Mouse (Mus musculus) heart, postnatal 0 days (tissue): ENCODE measurements around the gene Vmn1r189. TPM values are rescaled to one million over a fixed set of nuclear protein-coding genes. Genes with fewer than 3 reads are reported as not detected.

Experiments
- ATAC-seq: fragments of 200-750 bp; cut with Nextera tagmentation; 2 replicates; pipeline ENCODE4 v1.8.0; 2017; ENCODE audit warnings: low read depth, moderate number of reproducible peaks, moderate library complexity; ENCODE audit not compliant: insufficient read depth
- DNase-seq: peaks from one replicate; pipeline ENCODE4 v3.0.0-alpha.2; 2016; ENCODE audit warnings: low spot score
- H3K27ac ChIP-seq: fragments of 300-500 bp; sonication (generic); 2 replicates; pipeline ENCODE4 v1.5.1; 2014; ENCODE audit warnings: low read depth, mild to moderate bottlenecking
- H3K27me3 ChIP-seq: fragments of 300-500 bp; sonication (generic); 2 replicates; pipeline ENCODE4 v1.6.1; 2014; ENCODE audit warnings: low read length, mixed read lengths; ENCODE audit not compliant: control insufficient read depth, insufficient read depth
- H3K36me3 ChIP-seq: fragments of 300-500 bp; sonication (generic); replicated peaks from 2 replicates; pipeline ENCODE4 v1.6.1; 2014; ENCODE audit warnings: low read length, mixed read lengths; ENCODE audit not compliant: control insufficient read depth, insufficient read depth
- H3K4me1 ChIP-seq: fragments of 300-500 bp; sonication (generic); 2 replicates; pipeline ENCODE4 v1.6.1; 2014; ENCODE audit warnings: antibody characterized with exemption; ENCODE audit not compliant: control insufficient read depth, insufficient read depth
- H3K4me2 ChIP-seq: fragments of 300-500 bp; sonication (generic); 2 replicates; pipeline ENCODE4 v1.6.1; 2014; ENCODE audit warnings: low read depth, mild to moderate bottlenecking, low read length, moderate library complexity
- H3K4me3 ChIP-seq: fragments of 300-500 bp; sonication (generic); 2 replicates; pipeline ENCODE4 v1.5.1; 2014; ENCODE audit warnings: low read depth, low read length
- H3K9ac ChIP-seq: fragments of 300-500 bp; sonication (generic); replicated peaks from 2 replicates; pipeline ENCODE4 v1.6.1; 2014; ENCODE audit warnings: low read depth, low read length, mixed read lengths
- H3K9me3 ChIP-seq: fragments of 300-500 bp; sonication (generic); replicated peaks from 2 replicates; pipeline ENCODE4 v1.6.1; 2016; ENCODE audit warnings: low read length; ENCODE audit not compliant: control insufficient read depth
- CTCF ChIP-seq: IDR thresholded peaks from 2 replicates; pipeline ENCODE4 v1.5.1; 2016; ENCODE audit warnings: antibody characterized with exemption, control low read depth, low read depth
- EP300 ChIP-seq: IDR thresholded peaks from 2 replicates; pipeline ENCODE4 v1.6.1; 2016; ENCODE audit warnings: antibody characterized with exemption, low read depth
- WGBS: fragments of 180-500 bp; shearing (Covaris S2); extraction: QIAGEN DNeasy Blood & Tissue Kit; methylation state at CpG from one replicate; pipeline ENCODE4 v1.1.7; 2014; 5-methylcytosine and 5-hydroxymethylcytosine counted together
- microRNA-seq: library from miRNA; unstranded; fragments of <30 nt; microRNA quantifications from one replicate; pipeline ENCODE4, GENCODE M21; 2016
- polyA plus RNA-seq: library from polyadenylated mRNA; unstranded; fragments of >200 nt; fragmentation: Nextera tagmentation; extraction: Ambion mirVana; gene quantifications from 2 replicates; pipeline ENCODE4 v1.2.1, GENCODE M21; 2015
- total RNA-seq: library from RNA; depleted of rRNA; stranded (reverse); fragments of >200 nt; gene quantifications from 2 replicates; pipeline ENCODE4 v1.2.3, GENCODE M21; 2014; ENCODE audit warnings: low replicate concordance; rRNA removed

The Vmn1r189 gene
- total and polyA plus RNA-seq, 2 experiments from 2014 or later, result not detected

GRCm38 (mm10) chr13:22051523-22051859 lies 54.1 kb downstream of the Vmn1r189 start:
- TF ChIP-seq EP300 (no peak), CTCF (no peak)
- Histone ChIP-seq H3K4me2 (peak overlapping the region; percentile 76), H3K9me3 (no peaks in the 10 kb centered on the region), H3K27ac (0 out of 2 replicates have a peak overlapping the region, but pooled peaks have one; percentile 54), H3K4me1 (no peaks in the 10 kb centered on the region; the same call in 1 of the 2 replicates), H3K9ac (peak overlapping the region; percentile 40; the same call in 1 of the 2 replicates), H3K36me3 (no peaks in the 10 kb centered on the region), H3K27me3 (no peaks in the 10 kb centered on the region), H3K4me3 (peak overlapping the region; percentile 55)
- WGBS, result 8% methylated on average over 5 of the region's 5 CpGs
- DNase-seq, result no peak
- ATAC-seq, result no peak

GRCm38 (mm10) chr13:22050591-22051522 lies 54.8 kb downstream of the Vmn1r189 start:
- peak; percentile 95 for ATAC-seq
- H3K4me1 ChIP-seq, result no peaks in the 10 kb centered on the region; the same call in 1 of the 2 replicates

More at GRCm38 (mm10) chr13:22050591-22051522, 54.8 kb downstream of the Vmn1r189 start:
- WGBS, result under 1% methylated on average over 52 of the region's 52 CpGs
- H3K9ac ChIP-seq, result peak overlapping the region; percentile 40
- H3K27me3 ChIP-seq, result no peaks in the 10 kb centered on the region
- peak overlapping the region; percentile 55 for H3K4me3 ChIP-seq
- H3K4me2 ChIP-seq, result peak overlapping the region; percentile 76
- no peaks in the 10 kb centered on the region for H3K9me3 ChIP-seq
- peak overlapping the region; percentile 62 for H3K27ac ChIP-seq
- H3K36me3 ChIP-seq, result no peaks in the 10 kb centered on the region
- DNase-seq, result peak; percentile 88
- 0 out of 2 replicates have a peak, but pooled peaks have one; percentile 74 for TF ChIP-seq EP300
- TF ChIP-seq CTCF, result peak; percentile 75

Small RNA genes within 50 kb of the gene (microRNA-seq; reads per million reads assigned to microRNA genes)
- gene Gm26300, result not detected

Other genes with a start within 250 kb of the Vmn1r189 start
- gene Zfp184, start 160.7 kb downstream of the Vmn1r189 start, total RNA-seq, result 1.1 and 1.7 TPM in 2 replicates
- 2.1 and 2.6 TPM in 2 replicates for gene Zfp184, start 160.7 kb downstream of the Vmn1r189 start, polyA plus RNA-seq
- not detected in 2 replicates for gene Pom121l2, start 124.6 kb downstream of the Vmn1r189 start, total RNA-seq
- not detected in 2 replicates for gene Pom121l2, start 124.6 kb downstream of the Vmn1r189 start, polyA plus RNA-seq
- gene Prss16, start 96.1 kb downstream of the Vmn1r189 start, total RNA-seq, result 14.0 TPM in 1 of 2 replicates, not detected in the other
- 0.05 and 0.14 TPM in 2 replicates for gene Prss16, start 96.1 kb downstream of the Vmn1r189 start, polyA plus RNA-seq
- gene Hist1h2ah, start 70.3 kb downstream of the Vmn1r189 start, total RNA-seq, result 48.9 and 128 TPM in 2 replicates
- 1.9 TPM in 1 of 2 replicates, not detected in the other for gene Hist1h2ah, start 70.3 kb downstream of the Vmn1r189 start, polyA plus RNA-seq
- gene Hist1h2bk, start 70.0 kb downstream of the Vmn1r189 start, total RNA-seq, result 563 and 573 TPM in 2 replicates
- gene Hist1h2bk, start 70.0 kb downstream of the Vmn1r189 start, polyA plus RNA-seq, result 0.34 TPM in 1 of 2 replicates, not detected in the other
- 29.3 and 34.1 TPM in 2 replicates for gene Hist1h4i, start 64.5 kb downstream of the Vmn1r189 start, total RNA-seq
- 4.0 and 4.2 TPM in 2 replicates for gene Hist1h4i, start 64.5 kb downstream of the Vmn1r189 start, polyA plus RNA-seq
- gene Hist1h2ag, start 62.9 kb downstream of the Vmn1r189 start, total RNA-seq, result 658 and 1,026 TPM in 2 replicates
- gene Hist1h2ag, start 62.9 kb downstream of the Vmn1r189 start, polyA plus RNA-seq, result 7.6 and 7.9 TPM in 2 replicates
- 1,225 and 1,316 TPM in 2 replicates for gene Hist1h2bj, start 62.6 kb downstream of the Vmn1r189 start, total RNA-seq
- 1.7 and 3.1 TPM in 2 replicates for gene Hist1h2bj, start 62.6 kb downstream of the Vmn1r189 start, polyA plus RNA-seq
- not detected in 2 replicates for gene Vmn1r188, start 21.4 kb downstream of the Vmn1r189 start, total RNA-seq
- gene Vmn1r188, start 21.4 kb downstream of the Vmn1r189 start, polyA plus RNA-seq, result not detected in 2 replicates
- gene Vmn1r191, start 78.1 kb upstream of the Vmn1r189 start, total RNA-seq, result not detected in 2 replicates
- not detected in 2 replicates for gene Vmn1r191, start 78.1 kb upstream of the Vmn1r189 start, polyA plus RNA-seq
- not detected in 2 replicates for gene Vmn1r192, start 85.3 kb upstream of the Vmn1r189 start, total RNA-seq
- not detected in 2 replicates for gene Vmn1r192, start 85.3 kb upstream of the Vmn1r189 start, polyA plus RNA-seq
- gene Vmn1r193, start 117.3 kb upstream of the Vmn1r189 start, total RNA-seq, result not detected in 2 replicates
- not detected in 2 replicates for gene Vmn1r193, start 117.3 kb upstream of the Vmn1r189 start, polyA plus RNA-seq
- not detected in 2 replicates for gene Vmn1r194, start 138.4 kb upstream of the Vmn1r189 start, total RNA-seq
- gene Vmn1r194, start 138.4 kb upstream of the Vmn1r189 start, polyA plus RNA-seq, result not detected in 2 replicates
- not detected in 2 replicates for gene Vmn1r195, start 164.7 kb upstream of the Vmn1r189 start, total RNA-seq
- gene Vmn1r195, start 164.7 kb upstream of the Vmn1r189 start, polyA plus RNA-seq, result not detected in 2 replicates
- gene Vmn1r196, start 184.1 kb upstream of the Vmn1r189 start, total RNA-seq, result not detected in 2 replicates
- gene Vmn1r196, start 184.1 kb upstream of the Vmn1r189 start, polyA plus RNA-seq, result not detected in 2 replicates
- not detected in 2 replicates for gene Vmn1r197, start 218.8 kb upstream of the Vmn1r189 start, total RNA-seq
- not detected in 2 replicates for gene Vmn1r197, start 218.8 kb upstream of the Vmn1r189 start, polyA plus RNA-seq
- not detected in 2 replicates for gene Vmn1r198, start 244.5 kb upstream of the Vmn1r189 start, total RNA-seq
- gene Vmn1r198, start 244.5 kb upstream of the Vmn1r189 start, polyA plus RNA-seq, result not detected in 2 replicates